Mouse (Mus musculus): ENCODE data around the gene Cc2d2b. TPM values are rescaled to one million over a fixed set of nuclear protein-coding genes. Genes with fewer than 3 reads are reported as not detected.

Gene Cc2d2b
- polyA plus RNA-seq, 1 experiment from 2014 or later = 0.14 TPM

GRCm38 (mm10) chr19:40812778-40813177 is 64.2 kb downstream of the Cc2d2b start:
- Histone ChIP-seq H3K36me3 (ENCODE audit: control insufficient read depth, insufficient read depth) (no peaks in the 10 kb centered on the region), H3K9me3 (ENCODE audit: control insufficient read depth) (no peaks in the 10 kb centered on the region), H3K9ac (ENCODE audit: low read depth, low read length) (no peak overlapping the region), H3K4me1 (replicated peaks; ENCODE audit: control insufficient read depth, insufficient read depth, low read length) (no peaks in the 10 kb centered on the region), H3K27me3 (replicated peaks; ENCODE audit: control insufficient read depth, insufficient read depth, low read length) (no peaks in the 10 kb centered on the region), H3K4me2 (replicated peaks; ENCODE audit: low read depth) (no peak overlapping the region), H3K4me3 (ENCODE audit: low read depth, low read length) (no peak overlapping the region), H3K27ac (ENCODE audit: low read depth, low read length) (no peak overlapping the region)
- TF ChIP-seq CTCF (IDR thresholded peaks at IDR 0.05; ENCODE audit: low read depth) = no peak
- WGBS = 49% methylated on average over 3 of the region's 3 CpGs
- no peak for ATAC-seq

GRCm38 (mm10) chr19:40813385-40813784 is 64.8 kb downstream of the Cc2d2b start:
- WGBS = 60% methylated on average over 14 of the region's 14 CpGs
- no peak overlapping the region for H3K4me2 ChIP-seq (replicated peaks; ENCODE audit: low read depth)
- no peak for TF ChIP-seq CTCF (IDR thresholded peaks at IDR 0.05; ENCODE audit: low read depth)
- H3K9ac ChIP-seq (ENCODE audit: low read depth, low read length) = no peak overlapping the region
- H3K4me3 ChIP-seq (ENCODE audit: low read depth, low read length) = no peak overlapping the region
- H3K27me3 ChIP-seq (replicated peaks; ENCODE audit: control insufficient read depth, insufficient read depth, low read length) = no peaks in the 10 kb centered on the region
- no peak for ATAC-seq
- H3K27ac ChIP-seq (ENCODE audit: low read depth, low read length) = no peak overlapping the region
- H3K4me1 ChIP-seq (replicated peaks; ENCODE audit: control insufficient read depth, insufficient read depth, low read length) = no peaks in the 10 kb centered on the region
- H3K9me3 ChIP-seq (ENCODE audit: control insufficient read depth) = no peaks in the 10 kb centered on the region
- no peaks in the 10 kb centered on the region for H3K36me3 ChIP-seq (ENCODE audit: control insufficient read depth, insufficient read depth)

DNA sequence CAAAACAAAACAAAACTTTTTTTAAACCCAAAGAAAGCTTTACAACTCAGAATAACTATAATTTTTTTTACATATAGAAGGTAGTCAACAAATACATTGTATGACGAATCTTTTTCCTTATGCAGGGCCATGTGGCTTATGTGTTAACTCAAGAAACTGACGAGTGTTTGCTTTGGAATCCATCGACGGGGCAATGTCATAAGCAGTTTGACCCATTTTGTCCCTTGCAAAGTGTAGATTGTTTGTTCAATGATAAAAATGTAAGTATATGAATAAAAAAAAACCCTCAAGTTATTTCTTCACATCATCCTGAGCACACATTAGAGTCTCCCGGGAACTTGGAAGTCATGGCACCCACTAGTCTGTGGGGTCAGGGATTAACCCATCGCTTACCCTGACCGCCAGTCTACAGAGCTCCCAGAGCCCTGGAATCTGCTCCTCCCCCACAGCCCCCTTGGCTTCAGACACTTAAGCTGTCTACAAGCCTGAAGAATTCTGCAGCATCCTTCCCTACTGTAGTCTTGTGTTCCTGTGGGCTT is 67.2 kb downstream of the Cc2d2b start:
- Histone ChIP-seq H3K4me1 (replicated peaks; ENCODE audit: control insufficient read depth, insufficient read depth, low read length) (no peaks in the 10 kb centered on the region), H3K36me3 (ENCODE audit: control insufficient read depth, insufficient read depth) (no peaks in the 10 kb centered on the region), H3K4me2 (replicated peaks; ENCODE audit: low read depth) (no peak overlapping the region), H3K4me3 (ENCODE audit: low read depth, low read length) (no peak overlapping the region), H3K9me3 (ENCODE audit: control insufficient read depth) (no peaks in the 10 kb centered on the region), H3K9ac (ENCODE audit: low read depth, low read length) (no peak overlapping the region), H3K27me3 (replicated peaks; ENCODE audit: control insufficient read depth, insufficient read depth, low read length) (no peaks in the 10 kb centered on the region), H3K27ac (ENCODE audit: low read depth, low read length) (no peak overlapping the region)
- TF ChIP-seq CTCF (IDR thresholded peaks at IDR 0.05; ENCODE audit: low read depth) = no peak
- no peak for ATAC-seq
- WGBS = 76% methylated on average over 7 of the region's 7 CpGs

DNA sequence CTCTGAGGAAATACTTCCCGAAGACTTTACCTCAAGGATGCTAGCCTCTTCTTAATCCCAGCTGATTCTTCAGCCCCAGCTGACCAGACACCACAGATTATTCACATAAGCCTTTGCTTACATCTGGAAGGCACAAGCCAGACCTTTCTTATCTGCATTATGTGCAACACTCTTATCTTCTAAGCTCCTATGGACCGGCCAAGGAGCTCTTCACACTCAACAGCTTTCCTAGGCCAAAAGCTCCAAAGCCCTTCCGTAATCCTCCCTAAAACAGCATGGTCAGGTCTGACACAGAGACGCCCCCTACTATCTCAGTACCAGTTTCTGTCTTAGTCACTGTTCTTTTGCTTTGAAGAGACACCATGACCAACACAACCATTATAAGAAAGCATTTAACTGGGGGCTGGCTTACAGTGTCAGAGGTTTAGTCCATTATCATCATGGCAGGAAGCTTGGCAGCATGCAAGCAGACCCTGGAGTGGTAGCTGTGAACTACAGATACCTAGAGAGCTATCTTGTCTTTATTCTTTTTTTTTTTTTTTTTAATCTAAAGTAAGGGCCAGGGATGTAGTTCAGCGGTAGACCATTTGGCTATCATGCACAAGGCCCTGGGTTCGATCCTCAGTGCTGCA is 69.5 kb downstream of the Cc2d2b start:
- no peak for TF ChIP-seq CTCF (IDR thresholded peaks at IDR 0.05; ENCODE audit: low read depth)
- Histone ChIP-seq H3K9me3 (ENCODE audit: control insufficient read depth) (no peaks in the 10 kb centered on the region), H3K4me2 (replicated peaks; ENCODE audit: low read depth) (no peak overlapping the region), H3K27ac (ENCODE audit: low read depth, low read length) (no peak overlapping the region), H3K27me3 (replicated peaks; ENCODE audit: control insufficient read depth, insufficient read depth, low read length) (no peaks in the 10 kb centered on the region), H3K9ac (ENCODE audit: low read depth, low read length) (no peak overlapping the region), H3K4me3 (ENCODE audit: low read depth, low read length) (no peak overlapping the region), H3K4me1 (replicated peaks; ENCODE audit: control insufficient read depth, insufficient read depth, low read length) (no peaks in the 10 kb centered on the region), H3K36me3 (ENCODE audit: control insufficient read depth, insufficient read depth) (no peaks in the 10 kb centered on the region)
- WGBS = 82% methylated on average over 6 of the region's 6 CpGs
- no peak for ATAC-seq

DNA sequence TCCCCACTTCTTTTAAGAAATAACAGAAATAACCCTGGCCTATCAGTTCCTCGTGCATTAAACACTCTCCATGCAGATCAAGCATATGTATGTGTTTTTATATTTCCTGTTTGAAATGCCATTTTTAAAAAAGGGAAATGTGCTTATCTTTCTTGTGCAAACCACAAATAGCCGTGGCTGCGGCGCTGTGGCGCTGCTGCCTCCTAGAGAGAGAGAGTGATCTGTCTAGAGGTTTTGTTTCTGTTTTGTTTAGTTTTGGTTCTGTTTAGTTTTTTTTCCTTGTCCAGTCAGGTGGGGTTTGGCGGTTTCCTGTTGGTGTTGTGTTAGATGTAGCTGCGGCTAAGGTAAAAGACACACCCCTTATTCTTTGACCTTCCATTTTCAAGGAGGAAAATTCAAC is 70.2 kb downstream of the Cc2d2b start:
- 47% methylated on average over 7 of the region's 7 CpGs for WGBS
- H3K4me3 ChIP-seq (ENCODE audit: low read depth, low read length) = no peak overlapping the region
- H3K9ac ChIP-seq (ENCODE audit: low read depth, low read length) = no peak overlapping the region
- TF ChIP-seq CTCF (IDR thresholded peaks at IDR 0.05; ENCODE audit: low read depth) = peak; percentile 24; the same call in 1 of the 2 replicates
- no peaks in the 10 kb centered on the region for H3K4me1 ChIP-seq (replicated peaks; ENCODE audit: control insufficient read depth, insufficient read depth, low read length)
- no peaks in the 10 kb centered on the region for H3K27me3 ChIP-seq (replicated peaks; ENCODE audit: control insufficient read depth, insufficient read depth, low read length)
- H3K4me2 ChIP-seq (replicated peaks; ENCODE audit: low read depth) = no peak overlapping the region
- H3K9me3 ChIP-seq (ENCODE audit: control insufficient read depth) = no peaks in the 10 kb centered on the region
- H3K36me3 ChIP-seq (ENCODE audit: control insufficient read depth, insufficient read depth) = no peaks in the 10 kb centered on the region
- H3K27ac ChIP-seq (ENCODE audit: low read depth, low read length) = no peak overlapping the region
- ATAC-seq = no peak

DNA sequence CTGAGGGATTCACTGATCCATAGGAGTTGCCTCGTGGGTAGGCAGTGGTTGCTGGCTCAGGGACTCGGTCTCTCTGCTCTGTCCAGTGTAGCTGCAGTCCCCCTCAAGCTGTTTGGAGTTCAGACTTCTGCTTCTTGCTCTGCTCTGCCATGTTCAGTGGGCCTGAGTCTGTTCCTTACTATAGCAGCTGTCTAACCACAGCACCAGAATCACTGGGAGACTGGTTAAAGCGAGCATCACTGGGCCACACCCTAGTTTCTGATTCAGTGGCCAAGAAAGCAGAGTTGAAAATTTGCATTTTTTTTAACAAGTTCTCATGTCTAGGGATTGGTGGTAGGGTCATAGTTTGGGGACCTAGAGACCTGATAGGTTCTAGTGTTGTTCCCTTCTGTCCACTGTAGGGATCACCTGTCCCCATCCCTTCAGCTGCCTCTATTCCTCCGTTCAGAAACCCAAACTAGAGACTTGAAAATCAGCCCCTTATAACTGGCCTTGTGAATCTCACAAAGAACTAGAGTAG is 72.8 kb downstream of the Cc2d2b start:
- H3K4me3 ChIP-seq (ENCODE audit: low read depth, low read length) = no peak overlapping the region
- ATAC-seq = no peak
- H3K4me2 ChIP-seq (replicated peaks; ENCODE audit: low read depth) = no peak overlapping the region
- 72% methylated on average over 4 of the region's 4 CpGs for WGBS
- no peak overlapping the region for H3K27ac ChIP-seq (ENCODE audit: low read depth, low read length)
- no peak for TF ChIP-seq CTCF (IDR thresholded peaks at IDR 0.05; ENCODE audit: low read depth)
- no peak overlapping the region for H3K9ac ChIP-seq (ENCODE audit: low read depth, low read length)
- H3K9me3 ChIP-seq (ENCODE audit: control insufficient read depth) = no peaks in the 10 kb centered on the region
- H3K4me1 ChIP-seq (replicated peaks; ENCODE audit: control insufficient read depth, insufficient read depth, low read length) = no peaks in the 10 kb centered on the region
- no peaks in the 10 kb centered on the region for H3K27me3 ChIP-seq (replicated peaks; ENCODE audit: control insufficient read depth, insufficient read depth, low read length)
- no peaks in the 10 kb centered on the region for H3K36me3 ChIP-seq (ENCODE audit: control insufficient read depth, insufficient read depth)
